ENCODE assay signal across 8 mouse cellular contexts in genomic region chr2:153080841-153081523, GRCm38 (mm10). TPM values are rescaled to one million over a fixed set of nuclear protein-coding genes. Genes with fewer than 3 reads are reported as not detected.
DNase-seq lines count a peak whose midpoint lies in the region; ATAC-seq lines count a peak whose summit lies in the region.

No protein-coding gene starts in this region.

- no peaks in the 10 kb centered on the region for H3K27me3 ChIP-seq in kidney, embryonic 16.5 days (ENCODE audit: insufficient read depth, low read length)
- no peaks in the 10 kb centered on the region for H3K27me3 ChIP-seq in neural tube, embryonic 11.5 days (ENCODE audit: control insufficient read depth, insufficient read depth, low read length)

- H3K9ac ChIP-seq in kidney, embryonic 16.5 days (replicated peaks; ENCODE audit: low read length): no peak overlapping the region
- no peak overlapping the region for H3K9ac ChIP-seq in neural tube, embryonic 11.5 days (ENCODE audit: low read length)

- no peak overlapping the region for H3K4me2 ChIP-seq in kidney, embryonic 16.5 days (replicated peaks; ENCODE audit: low read depth, low read length)
- H3K4me2 ChIP-seq in neural tube, embryonic 11.5 days (ENCODE audit: low read depth): no peak overlapping the region

- H3K4me3 ChIP-seq in kidney, embryonic 16.5 days (ENCODE audit: low read length): no peak overlapping the region
- H3K4me3 ChIP-seq in neural tube, embryonic 11.5 days (ENCODE audit: low read depth, low read length): no peak overlapping the region

- no peaks in the 10 kb centered on the region for H3K36me3 ChIP-seq in kidney, embryonic 16.5 days (ENCODE audit: insufficient read depth, low read length)
- H3K36me3 ChIP-seq in neural tube, embryonic 11.5 days (ENCODE audit: control insufficient read depth, insufficient read depth, low read length): no peaks in the 10 kb centered on the region

- peak; percentile 85 for DNase-seq in kidney, adult 18-20 months
- peak; percentile 74 for DNase-seq in adrenal gland, postnatal 25 days
- DNase-seq in embryo, embryonic 9.5 days (ENCODE audit: extremely low spot score): peak; percentile 88
- peak; percentile 78 to 89 for DNase-seq in heart, postnatal 36 days
- DNase-seq in left cerebral cortex, postnatal 10 days (ENCODE audit: extremely low spot score in 1 of 2, low spot score in 2 of 2): peak; percentile 62 to 79
- DNase-seq in neural tube, embryonic 11.5 days (ENCODE audit: low spot score): peak; percentile 85
- peak; percentile 86 for DNase-seq in telencephalon, adult 2 months (ENCODE audit: low read depth, low spot score)

- intact Hi-C loops in heart, postnatal 36 days (cut with DNase I): loop anchor here (1.0 to 2.0 kb wide), 2 partner anchors 33 to 62 kb away; no protein-coding TSS in a partner anchor
- intact Hi-C loops in left cerebral cortex, postnatal 10 days (cut with DNase I): loop anchor here (5.0 kb wide), 1 partner anchor 61 kb away; no protein-coding TSS in a partner anchor

- no peaks in the 10 kb centered on the region for H3K9me3 ChIP-seq in kidney, embryonic 16.5 days (ENCODE audit: low read length)
- no peaks in the 10 kb centered on the region for H3K9me3 ChIP-seq in neural tube, embryonic 11.5 days (ENCODE audit: control insufficient read depth, low read length)

- no peak overlapping the region for H3K27ac ChIP-seq in kidney, embryonic 16.5 days (ENCODE audit: low read length)
- H3K27ac ChIP-seq in neural tube, embryonic 11.5 days (ENCODE audit: low read depth, low read length): no peak overlapping the region

- ATAC-seq in kidney, embryonic 16.5 days (ENCODE audit: low FRiP score, low TSS enrichment): no peak
- no peak for ATAC-seq in neural tube, embryonic 11.5 days (ENCODE audit: insufficient read depth, low FRiP score, low TSS enrichment)

- H3K4me1 ChIP-seq in kidney, embryonic 16.5 days (ENCODE audit: insufficient read depth, low read length): 0 out of 2 replicates have a peak, but pooled peaks cover 4% of the 10 kb centered on the region
- no peaks in the 10 kb centered on the region for H3K4me1 ChIP-seq in neural tube, embryonic 11.5 days (ENCODE audit: control insufficient read depth, insufficient read depth, low read length)

- WGBS in kidney, embryonic 16.5 days: 33% methylated on average over 32 of the region's 32 CpGs
- WGBS in neural tube, embryonic 11.5 days: 34% methylated on average over 32 of the region's 32 CpGs

RNA-seq across cellular contexts. Expression of gene Ccm2l, which starts 15.2 kb away (rescaled TPM):
- 1.8 and 2.4 TPM in 2 replicates for polyA plus RNA-seq in kidney, embryonic 16.5 days (2015; fragmentation: Nextera tagmentation; extraction: Ambion mirVana)
- total RNA-seq in adrenal gland, postnatal 25 days (2021): 13.6 and 16.0 TPM in 2 replicates
- total RNA-seq in heart, postnatal 36 days (2021): 10 to 100 TPM; 16.0 to 23.1 TPM
- 1 to 10 TPM; 6.8 to 7.1 TPM for total RNA-seq in left cerebral cortex, postnatal 10 days (2021)
- 1.4 and 1.5 TPM in 2 replicates for polyA plus RNA-seq in neural tube, embryonic 11.5 days (2014; fragmentation: Nextera tagmentation; extraction: Ambion mirVana)

RNA-seq across cellular contexts. Expression of gene Hck, which starts 27.3 kb away (rescaled TPM):
- 6.3 and 6.6 TPM in 2 replicates for polyA plus RNA-seq in kidney, embryonic 16.5 days (2015; fragmentation: Nextera tagmentation; extraction: Ambion mirVana)
- 1.7 and 1.9 TPM in 2 replicates for total RNA-seq in adrenal gland, postnatal 25 days (2021)
- total RNA-seq in heart, postnatal 36 days (2021): 1 to 10 TPM; 1.7 to 1.9 TPM
- total RNA-seq in left cerebral cortex, postnatal 10 days (2021): 1 to 10 TPM; 2.4 to 3.0 TPM
- 1.8 and 2.0 TPM in 2 replicates for polyA plus RNA-seq in neural tube, embryonic 11.5 days (2014; fragmentation: Nextera tagmentation; extraction: Ambion mirVana)

RNA-seq across cellular contexts. Expression of gene Xkr7, which starts 49.3 kb away (rescaled TPM):
- polyA plus RNA-seq in kidney, embryonic 16.5 days (2015; fragmentation: Nextera tagmentation; extraction: Ambion mirVana): not detected in 2 replicates
- 0.57 and 1.4 TPM in 2 replicates for total RNA-seq in adrenal gland, postnatal 25 days (2021)
- not detected for total RNA-seq in heart, postnatal 36 days (2021)
- 10 to 100 TPM; 11.8 to 12.4 TPM for total RNA-seq in left cerebral cortex, postnatal 10 days (2021)
- polyA plus RNA-seq in neural tube, embryonic 11.5 days (2014; fragmentation: Nextera tagmentation; extraction: Ambion mirVana): 0.59 and 0.99 TPM in 2 replicates
